Mouse (Mus musculus) hindbrain, embryonic 16.5 days (tissue): ENCODE data around the gene Serpina10. TPM values are rescaled to one million over a fixed set of nuclear protein-coding genes. Genes with fewer than 3 reads are reported as not detected.

Experiments
- ATAC-seq: fragments of 200-750 bp; cut with Nextera tagmentation; 2 replicates; pipeline ENCODE4 v1.8.0; 2017; ENCODE audit warnings: moderate TSS enrichment, moderate library complexity
- H3K27ac ChIP-seq: fragments of 300-500 bp; sonication (generic); 2 replicates; pipeline ENCODE4 v1.5.1; 2014; ENCODE audit warnings: low read depth, mild to moderate bottlenecking, control low read depth, low read length, moderate library complexity
- H3K27me3 ChIP-seq: fragments of 300-500 bp; sonication (generic); replicated peaks from 2 replicates; pipeline ENCODE4 v1.6.1; 2014; ENCODE audit warnings: low read length; ENCODE audit not compliant: control insufficient read depth, insufficient read depth
- H3K36me3 ChIP-seq: fragments of 300-500 bp; sonication (generic); 2 replicates; pipeline ENCODE4 v1.6.1; 2014; ENCODE audit warnings: mild to moderate bottlenecking, low read length, moderate library complexity, mixed read lengths; ENCODE audit not compliant: control insufficient read depth, insufficient read depth
- H3K4me1 ChIP-seq: fragments of 300-500 bp; sonication (generic); 2 replicates; pipeline ENCODE4 v1.6.1; 2014; ENCODE audit warnings: low read depth, low read length; ENCODE audit not compliant: control insufficient read depth, insufficient read depth
- H3K4me2 ChIP-seq: fragments of 300-500 bp; sonication (generic); 2 replicates; pipeline ENCODE4 v1.6.1; 2014; ENCODE audit warnings: mild to moderate bottlenecking, low read length, control low read depth, moderate library complexity
- H3K4me3 ChIP-seq: fragments of 300-500 bp; sonication (generic); 2 replicates; pipeline ENCODE4 v1.5.1; 2014; ENCODE audit warnings: mild to moderate bottlenecking, low read length, control low read depth, moderate library complexity
- H3K9ac ChIP-seq: fragments of 300-500 bp; sonication (generic); 2 replicates; pipeline ENCODE4 v1.6.1; 2014; ENCODE audit warnings: low read depth, mild to moderate bottlenecking, control low read depth, low read length, moderate library complexity
- H3K9me3 ChIP-seq: fragments of 300-500 bp; sonication (generic); 2 replicates; pipeline ENCODE4 v1.6.1; 2014; ENCODE audit warnings: mild to moderate bottlenecking, low read length, moderate library complexity; ENCODE audit not compliant: control insufficient read depth
- WGBS: fragments of 180-500 bp; shearing (Covaris S2); extraction: QIAGEN DNeasy Blood & Tissue Kit; methylation state at CpG from one replicate; pipeline ENCODE4 v1.1.7; 2014; 5-methylcytosine and 5-hydroxymethylcytosine counted together
- polyA plus RNA-seq: library from polyadenylated mRNA; unstranded; fragments of >200 nt; fragmentation: Nextera tagmentation; extraction: Ambion mirVana; gene quantifications from 2 replicates; pipeline ENCODE4 v1.2.1, GENCODE M21; 2015

The Serpina10 gene
- polyA plus RNA-seq, 1 experiment from 2014 or later: 0.04 TPM

DNA sequence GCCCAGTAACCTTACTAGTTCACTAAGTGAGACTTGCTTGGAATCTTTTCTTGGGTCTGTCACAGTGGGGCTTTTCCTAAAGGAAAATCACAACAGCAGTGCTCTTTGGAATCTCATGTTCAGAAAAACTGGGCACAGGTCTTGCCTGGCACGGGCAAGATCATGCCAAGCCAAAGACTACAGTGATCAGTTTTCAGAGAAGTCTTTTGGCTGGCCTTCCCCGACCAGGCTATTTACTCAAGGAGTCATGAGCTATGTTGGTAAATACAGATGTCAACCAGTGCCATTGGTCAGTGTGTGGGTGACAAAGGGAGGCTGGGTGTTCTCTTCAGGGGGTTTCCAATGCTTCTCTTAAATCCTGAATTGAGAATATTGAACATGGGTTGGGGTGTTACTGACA lies 27.9 kb upstream of the Serpina10 start:
- Histone ChIP-seq H3K27ac (no peak overlapping the region), H3K4me1 (no peaks in the 10 kb centered on the region), H3K27me3 (no peaks in the 10 kb centered on the region), H3K4me3 (no peak overlapping the region), H3K4me2 (no peak overlapping the region), H3K9ac (no peak overlapping the region), H3K36me3 (no peaks in the 10 kb centered on the region), H3K9me3 (no peaks in the 10 kb centered on the region)
- ATAC-seq: no peak
- 85% methylated on average over 2 of the region's 2 CpGs for WGBS

DNA sequence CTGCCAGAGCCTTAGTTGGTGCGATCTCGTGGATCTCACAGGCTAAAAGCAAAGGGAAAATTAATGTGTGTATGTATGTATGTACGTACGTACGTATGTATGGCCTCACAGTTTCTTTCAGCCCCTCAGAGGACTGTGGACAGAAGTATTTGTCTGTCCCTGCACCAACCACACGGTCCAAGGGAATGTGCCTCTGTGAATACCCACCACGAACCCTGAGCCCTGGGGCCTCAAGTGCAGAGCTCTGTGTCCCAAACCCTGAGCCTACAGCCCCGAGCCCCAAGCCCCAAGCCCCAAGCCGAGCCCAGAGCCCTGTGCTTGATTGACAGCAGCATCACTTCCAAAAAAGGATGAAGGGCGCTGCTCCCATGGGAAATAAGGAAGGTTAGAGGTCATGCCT lies 26.7 kb upstream of the Serpina10 start:
- H3K4me3 ChIP-seq: no peak overlapping the region
- H3K9me3 ChIP-seq: no peaks in the 10 kb centered on the region
- no peak overlapping the region for H3K9ac ChIP-seq
- no peak overlapping the region for H3K4me2 ChIP-seq
- ATAC-seq: no peak
- no peaks in the 10 kb centered on the region for H3K27me3 ChIP-seq
- no peaks in the 10 kb centered on the region for H3K36me3 ChIP-seq
- no peak overlapping the region for H3K27ac ChIP-seq
- 85% methylated on average over 10 of the region's 10 CpGs for whole genome bisulfite sequencing
- H3K4me1 ChIP-seq: no peaks in the 10 kb centered on the region

- no peak within 1 kb of the TSS for H3K27ac ChIP-seq
- H3K27me3 ChIP-seq: no peaks in the 10 kb centered on the region
- no peaks in the 10 kb centered on the region for H3K9me3 ChIP-seq
- no peak within 1 kb of the TSS for H3K4me3 ChIP-seq
- no peak within 1 kb of the TSS for H3K9ac ChIP-seq
- no peak for ATAC-seq
- H3K4me2 ChIP-seq: no peak within 1 kb of the TSS
- no peaks in the 10 kb centered on the region for H3K4me1 ChIP-seq
- H3K36me3 ChIP-seq: no peaks in the 10 kb centered on the region
- WGBS: 84% methylated on average over 9 of the region's 9 CpGs
Measured at GRCm38 (mm10) chr12:103656848-103657626, 25.8 kb upstream of the Serpina10 start, which contains the start of gene Serpina6. Gene Serpina6, minus strand, starts transcription at chr12:103657212.

- 86% methylated on average over 7 of the region's 7 CpGs for WGBS
Measured at GRCm38 (mm10) chr12:103655123-103656044, 24.1 kb upstream of the Serpina10 start.

GRCm38 (mm10) chr12:103653836-103654235 lies 22.6 kb upstream of the Serpina10 start:
- no peak for ATAC-seq
- H3K4me1 ChIP-seq: no peaks in the 10 kb centered on the region
- H3K4me3 ChIP-seq: no peak overlapping the region
- H3K27me3 ChIP-seq: no peaks in the 10 kb centered on the region
- no peaks in the 10 kb centered on the region for H3K36me3 ChIP-seq
- H3K27ac ChIP-seq: no peak overlapping the region
- no peak overlapping the region for H3K9ac ChIP-seq
- WGBS: 95% methylated on average over 2 of the region's 2 CpGs
- H3K9me3 ChIP-seq: peaks cover 2% of the 10 kb centered on the region; the same call in 1 of the 2 replicates
- H3K4me2 ChIP-seq: no peak overlapping the region

More at GRCm38 (mm10) chr12:103655123-103656044, 24.1 kb upstream of the Serpina10 start:
- Histone ChIP-seq H3K27ac (no peak overlapping the region), H3K27me3 (no peaks in the 10 kb centered on the region), H3K9ac (no peak overlapping the region), H3K4me1 (no peaks in the 10 kb centered on the region), H3K9me3 (no peaks in the 10 kb centered on the region; the same call in 1 of the 2 replicates), H3K4me2 (no peak overlapping the region), H3K4me3 (no peak overlapping the region), H3K36me3 (no peaks in the 10 kb centered on the region)
- no peak for ATAC-seq

DNA sequence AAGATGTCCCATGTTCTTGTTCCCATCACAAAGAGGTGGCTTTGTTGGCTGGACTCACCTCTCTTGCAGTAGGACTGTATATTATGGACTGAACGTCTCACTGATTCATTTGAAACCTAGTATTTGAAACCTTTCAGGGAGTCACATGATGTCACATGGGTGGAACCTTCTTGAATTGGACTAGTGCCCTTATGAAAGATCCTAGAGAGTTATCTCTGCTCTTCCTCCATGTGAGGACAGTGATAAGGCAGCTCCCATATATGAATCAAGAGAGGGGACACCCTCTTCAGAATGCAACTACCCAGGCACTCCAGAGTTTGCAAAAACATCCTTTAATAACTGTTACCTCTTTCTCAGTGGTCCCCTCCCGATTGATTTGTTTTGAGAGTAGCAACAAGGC lies 15.1 kb upstream of the Serpina10 start:
- no peak for ATAC-seq
- Histone ChIP-seq H3K4me3 (no peak overlapping the region), H3K27ac (no peak overlapping the region), H3K4me2 (no peak overlapping the region), H3K27me3 (no peaks in the 10 kb centered on the region), H3K9me3 (peaks cover 2% of the 10 kb centered on the region; the same call in 1 of the 2 replicates), H3K4me1 (no peaks in the 10 kb centered on the region), H3K36me3 (no peaks in the 10 kb centered on the region), H3K9ac (no peak overlapping the region)
- 79% methylated on average over 2 of the region's 2 CpGs for WGBS

GRCm38 (mm10) chr12:103644601-103645000 lies 13.4 kb upstream of the Serpina10 start:
- no peak overlapping the region for H3K27ac ChIP-seq
- no peak for ATAC-seq
- WGBS: 42% methylated on average over 5 of the region's 5 CpGs
- H3K4me1 ChIP-seq: no peaks in the 10 kb centered on the region
- H3K4me2 ChIP-seq: no peak overlapping the region
- H3K36me3 ChIP-seq: no peaks in the 10 kb centered on the region
- H3K9me3 ChIP-seq: no peaks in the 10 kb centered on the region
- no peak overlapping the region for H3K4me3 ChIP-seq
- H3K27me3 ChIP-seq: no peaks in the 10 kb centered on the region
- H3K9ac ChIP-seq: no peak overlapping the region

- ATAC-seq: no peak
- Histone ChIP-seq H3K27ac (no peak overlapping the region), H3K4me2 (no peak overlapping the region), H3K27me3 (no peaks in the 10 kb centered on the region), H3K9me3 (no peaks in the 10 kb centered on the region), H3K4me1 (no peaks in the 10 kb centered on the region), H3K36me3 (no peaks in the 10 kb centered on the region), H3K4me3 (no peak overlapping the region), H3K9ac (no peak overlapping the region)
- 85% methylated on average over 3 of the region's 3 CpGs for WGBS
Measured at GRCm38 (mm10) chr12:103643818-103644217, 12.6 kb upstream of the Serpina10 start.

DNA sequence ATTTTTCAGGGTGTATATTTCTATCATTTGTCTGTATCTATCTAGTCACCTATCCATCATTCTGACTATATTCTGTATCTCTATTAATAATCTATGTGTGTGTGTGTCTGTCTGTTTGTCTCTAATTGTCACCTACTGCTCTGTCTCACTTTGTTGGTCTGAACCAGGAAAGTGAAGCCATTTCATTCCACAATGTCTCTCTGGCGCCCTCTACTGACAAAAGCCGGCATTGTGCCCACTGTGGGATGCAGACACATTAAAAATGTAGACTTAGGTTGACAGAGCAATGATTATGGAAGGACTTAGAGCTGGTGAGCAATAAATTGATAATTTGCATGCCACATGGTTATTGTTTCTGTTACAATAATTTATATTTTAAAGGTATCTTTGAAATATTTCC lies 12.1 kb upstream of the Serpina10 start:
- H3K4me3 ChIP-seq: no peak overlapping the region
- H3K27ac ChIP-seq: no peak overlapping the region
- peak; percentile 70 for ATAC-seq
- H3K4me2 ChIP-seq: no peak overlapping the region
- no peaks in the 10 kb centered on the region for H3K9me3 ChIP-seq
- H3K9ac ChIP-seq: no peak overlapping the region
- WGBS: 0% methylated on average over 2 of the region's 2 CpGs
- H3K36me3 ChIP-seq: no peaks in the 10 kb centered on the region
- no peaks in the 10 kb centered on the region for H3K27me3 ChIP-seq
- H3K4me1 ChIP-seq: no peaks in the 10 kb centered on the region
